Mouse (Mus musculus) adrenal gland, postnatal 4 days (tissue): ENCODE measurements around the gene Cfdp1. TPM values are rescaled to one million over a fixed set of nuclear protein-coding genes. Genes with fewer than 3 reads are reported as not detected.

Experiments used
- DNase-seq, 2 experiments: peaks; one replicate each; pipeline ENCODE4 v3.0.0; 2021 to 2022; ENCODE audit warnings: low spot score in 2 of 2, mixed read lengths in 2 of 2
- total RNA-seq, 2 experiments: library from RNA; stranded (reverse); gene quantifications; 2 replicates each; pipeline ENCODE4 v1.2.3; 2021

Gene Cfdp1
- total RNA-seq, 2 experiments from 2014 or later: 84.4 to 100.0 TPM

- no peak for DNase-seq
Observed at GRCm38 (mm10) chr8:111726102-111726900, 127.8 kb downstream of the Cfdp1 start.

- no peak for DNase-seq
Observed at GRCm38 (mm10) chr8:111725341-111725740, 128.8 kb downstream of the Cfdp1 start.

DNA sequence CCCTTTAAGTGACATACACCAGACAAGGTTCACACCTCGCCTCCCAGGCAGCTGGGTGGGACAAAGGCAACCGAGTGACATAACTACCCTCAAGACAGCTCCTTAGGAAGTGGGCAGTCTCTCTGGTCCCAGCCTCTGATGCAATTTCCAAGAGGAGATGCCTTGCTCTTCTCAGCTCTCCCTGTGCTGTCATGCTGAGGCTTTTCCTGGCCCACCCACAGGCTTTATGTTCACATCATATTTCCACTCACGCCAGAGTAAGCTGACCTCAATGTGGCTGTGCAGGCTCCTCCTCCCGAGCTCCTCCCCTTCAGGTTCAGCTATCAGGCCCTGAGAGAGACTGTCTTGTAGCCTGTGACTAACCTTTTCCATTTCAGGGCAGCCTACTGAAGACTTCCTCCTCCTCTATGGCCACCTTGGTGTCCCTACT, 134.0 kb downstream of the Cfdp1 start:
- no peak for DNase-seq

DNA sequence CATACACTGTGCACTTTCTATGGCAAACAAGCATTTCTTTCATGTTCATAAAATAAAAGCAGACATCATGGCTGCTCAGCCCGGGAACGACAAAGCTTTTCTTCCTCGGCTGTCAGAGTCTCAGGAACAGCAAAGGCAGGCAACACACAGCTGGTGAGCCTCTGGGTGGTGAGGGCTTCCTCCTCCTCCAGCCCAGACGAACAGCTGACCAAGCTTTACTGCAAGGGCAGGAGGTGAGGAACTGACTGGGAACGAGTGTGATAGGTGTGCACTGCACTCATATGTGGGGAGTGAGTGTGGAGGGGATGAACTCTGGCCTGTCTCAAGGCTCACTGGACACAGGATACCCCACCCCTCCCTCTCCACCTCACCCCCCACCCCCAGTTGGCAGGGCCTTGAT, 135.2 kb downstream of the Cfdp1 start:
- DNase-seq: no peak

Other genes starting within 250 kb of the Cfdp1 start
- gene Ldhd, start 223.9 kb downstream of the Cfdp1 start, total RNA-seq: 10 to 100 TPM; 22.0 to 23.2 TPM
- gene Zfp1, start 210.9 kb downstream of the Cfdp1 start, total RNA-seq: 10 to 100 TPM; 15.5 to 17.0 TPM
- 1,000 to 10,000 TPM in 1 of 2 experiments, 1 to 10 TPM in 1; 1.1 to 5,957 TPM for gene Ctrb1, start 163.3 kb downstream of the Cfdp1 start, total RNA-seq
- gene Bcar1, start 110.5 kb downstream of the Cfdp1 start, total RNA-seq: 10 to 100 TPM; 94.4 to 94.5 TPM
- 1 to 10 TPM; 5.9 to 6.1 TPM for gene Tmem170, start 22.5 kb upstream of the Cfdp1 start, total RNA-seq
- gene Chst5, start 56.2 kb upstream of the Cfdp1 start, total RNA-seq: under 1 TPM; 0.34 to 0.59 TPM
- 10 to 100 TPM in 1 of 2 experiments, 1 to 10 TPM in 1; 7.1 to 10.3 TPM for gene Tmem231, start 79.6 kb upstream of the Cfdp1 start, total RNA-seq
- 100 to 1,000 TPM; 115 to 125 TPM for gene Gabarapl2, start 86.4 kb upstream of the Cfdp1 start, total RNA-seq
- gene Adat1, start 138.0 kb upstream of the Cfdp1 start, total RNA-seq: 1 to 10 TPM; 3.6 TPM
- 100 to 1,000 TPM; 131 to 133 TPM for gene Kars, start 157.0 kb upstream of the Cfdp1 start, total RNA-seq
- gene Terf2ip, start 157.1 kb upstream of the Cfdp1 start, total RNA-seq: 10 to 100 TPM; 23.2 to 24.2 TPM
- not detected for gene Gm6793, start 160.7 kb upstream of the Cfdp1 start, total RNA-seq